Mouse (Mus musculus): ENCODE data around the gene Zfp91.
"Not testable (repeated sequence)": the region's sequence is repeated elsewhere in the genome, so short reads cannot be mapped to it uniquely, and the experiment has no call there.

Zfp91 gene

GRCm38 (mm10) chr19:12792374-12792773 lies 3.6 kb downstream of the Zfp91 start:
- DNase-seq: no peak

GRCm38 (mm10) chr19:12787721-12788120 lies 8.2 kb downstream of the Zfp91 start:
- no peak for DNase-seq

GRCm38 (mm10) chr19:12786803-12787395 lies 9.0 kb downstream of the Zfp91 start:
- no peak for DNase-seq

GRCm38 (mm10) chr19:12780437-12780836 lies 15.5 kb downstream of the Zfp91 start:
- no peak for DNase-seq

- DNase-seq: no peak
These were observed 25.0 kb downstream of the Zfp91 start for GRCm38 (mm10) chr19:12770888-12771287.

GRCm38 (mm10) chr19:12765308-12765707 lies 30.6 kb downstream of the Zfp91 start, which contains the start of gene Cntf:
Cntf (minus strand) TSS chr19:12765632.
- DNase-seq: no peak

- peak; percentile 9 for DNase-seq
These were observed 33.5 kb downstream of the Zfp91 start for GRCm38 (mm10) chr19:12762212-12763130.

- peak; percentile 48 for DNase-seq
These were observed 36.3 kb downstream of the Zfp91 start for GRCm38 (mm10) chr19:12759656-12760055.

- DNase-seq: no peak
These were observed 36.9 kb downstream of the Zfp91 start for GRCm38 (mm10) chr19:12758936-12759478.

- no peak for DNase-seq
These were observed 39.6 kb downstream of the Zfp91 start for GRCm38 (mm10) chr19:12756286-12756685.

GRCm38 (mm10) chr19:12731950-12732349 lies 64.0 kb downstream of the Zfp91 start:
- DNase-seq: no peak

- DNase-seq: no peak
These were observed 64.9 kb downstream of the Zfp91 start for GRCm38 (mm10) chr19:12731036-12731435.

- no peak for DNase-seq
These were observed 70.1 kb downstream of the Zfp91 start for GRCm38 (mm10) chr19:12725851-12726250.

GRCm38 (mm10) chr19:12722308-12722707 lies 73.6 kb downstream of the Zfp91 start:
- peak; percentile 53 for DNase-seq

GRCm38 (mm10) chr19:12721596-12721995 lies 74.3 kb downstream of the Zfp91 start:
- not testable (repeated sequence) for DNase-seq

- peak; percentile 3 for DNase-seq
These were observed 75.0 kb downstream of the Zfp91 start for GRCm38 (mm10) chr19:12720919-12721318.

- DNase-seq: no peak
These were observed 75.5 kb downstream of the Zfp91 start for GRCm38 (mm10) chr19:12720463-12720862.

- DNase-seq: no peak
These were observed 76.7 kb downstream of the Zfp91 start for GRCm38 (mm10) chr19:12719189-12719588.
